Mouse (Mus musculus) heart, adult 8-10 months (tissue): Measurements from ENCODE around the gene Ercc1. TPM values are rescaled to one million over a fixed set of nuclear protein-coding genes. Genes with fewer than 3 reads are reported as not detected.

Experiments
- DNase-seq: peaks from one replicate; pipeline ENCODE4 v3.0.0; 2022; ENCODE audit warnings: low spot score
- total RNA-seq, 4 experiments: library from RNA; stranded (reverse); gene quantifications; 2 replicates each; pipeline ENCODE4 v1.2.4; 2022

Gene Ercc1
- 10 to 100 TPM; 39.8 to 46.9 (median 44.4) TPM for total RNA-seq

GRCm38 (mm10) chr7:19344237-19344847 lies at the start of gene Ercc1:
Ercc1 (plus strand) TSS chr7:19344778.
- no peak for DNase-seq

GRCm38 (mm10) chr7:19295503-19296185 lies 48.9 kb upstream of the Ercc1 start:
- DNase-seq, result peak; percentile 97

- DNase-seq, result no peak
These were observed 47.5 kb upstream of the Ercc1 start for GRCm38 (mm10) chr7:19297034-19297433.

- no peak for DNase-seq
These were observed 46.8 kb upstream of the Ercc1 start for GRCm38 (mm10) chr7:19297794-19298193.

- DNase-seq, result no peak
These were observed 45.4 kb upstream of the Ercc1 start for GRCm38 (mm10) chr7:19299194-19299593.

- DNase-seq, result peak; percentile 84
These were observed 43.8 kb upstream of the Ercc1 start for GRCm38 (mm10) chr7:19300501-19301421.

GRCm38 (mm10) chr7:19301461-19302263 lies 42.9 kb upstream of the Ercc1 start:
- DNase-seq, result no peak

GRCm38 (mm10) chr7:19302264-19303045 lies 42.1 kb upstream of the Ercc1 start:
- DNase-seq, result no peak

GRCm38 (mm10) chr7:19303046-19303305 lies 41.6 kb upstream of the Ercc1 start:
- no peak for DNase-seq

- peak; percentile 71 for DNase-seq
These were observed 40.8 kb upstream of the Ercc1 start for GRCm38 (mm10) chr7:19303770-19304169.

- DNase-seq, result no peak
These were observed 39.8 kb upstream of the Ercc1 start for GRCm38 (mm10) chr7:19304501-19305412.

GRCm38 (mm10) chr7:19305413-19305735 lies 39.2 kb upstream of the Ercc1 start:
- DNase-seq, result no peak

- DNase-seq, result no peak
These were observed 38.5 kb upstream of the Ercc1 start for GRCm38 (mm10) chr7:19305796-19306765.

GRCm38 (mm10) chr7:19306819-19307738 lies 37.5 kb upstream of the Ercc1 start:
- DNase-seq, result no peak

- peak; percentile 77 for DNase-seq
These were observed 36.7 kb upstream of the Ercc1 start for GRCm38 (mm10) chr7:19307739-19308453.

GRCm38 (mm10) chr7:19308454-19309277 lies 35.9 kb upstream of the Ercc1 start:
- peak; percentile 95 for DNase-seq
